Mouse (Mus musculus) forebrain, embryonic 12.5 days (tissue): ENCODE measurements around the gene Casp3. TPM values are rescaled to one million over a fixed set of nuclear protein-coding genes. Genes with fewer than 3 reads are reported as not detected.

Source experiments
- ATAC-seq: fragments of 200-750 bp; cut with Nextera tagmentation; 2 replicates; pipeline ENCODE4 v1.8.0; 2017; ENCODE audit warnings: moderate TSS enrichment; ENCODE audit not compliant: low FRiP score
- H3K27ac ChIP-seq: fragments of 300-500 bp; sonication (generic); 2 replicates; pipeline ENCODE4 v1.5.1; 2016; ENCODE audit warnings: mild to moderate bottlenecking
- H3K27me3 ChIP-seq: fragments of 300-500 bp; sonication (generic); 2 replicates; pipeline ENCODE4 v1.6.1; 2016; ENCODE audit warnings: mild to moderate bottlenecking
- H3K36me3 ChIP-seq: fragments of 300-500 bp; sonication (generic); replicated peaks from 2 replicates; pipeline ENCODE4 v1.6.1; 2016; ENCODE audit warnings: mild to moderate bottlenecking
- H3K4me1 ChIP-seq: fragments of 300-500 bp; sonication (generic); 2 replicates; pipeline ENCODE4 v1.6.1; 2016
- H3K4me2 ChIP-seq: fragments of 300-500 bp; sonication (generic); 2 replicates; pipeline ENCODE4 v1.6.1; 2016; ENCODE audit warnings: mild to moderate bottlenecking, moderate library complexity
- H3K4me3 ChIP-seq: fragments of 300-500 bp; sonication (generic); replicated peaks from 2 replicates; pipeline ENCODE4 v1.5.1; 2016; ENCODE audit warnings: mild to moderate bottlenecking
- H3K9ac ChIP-seq: fragments of 300-500 bp; sonication (generic); 2 replicates; pipeline ENCODE4 v1.6.1; 2016; ENCODE audit warnings: mild to moderate bottlenecking
- H3K9me3 ChIP-seq: fragments of 300-500 bp; sonication (generic); 2 replicates; pipeline ENCODE4 v1.6.1; 2016
- WGBS: fragments of 180-500 bp; shearing (Covaris S2); methylation state at CpG from one replicate; pipeline ENCODE4 v1.1.7; 2016; 5-methylcytosine and 5-hydroxymethylcytosine counted together
- polyA plus RNA-seq: library from polyadenylated mRNA; unstranded; fragments of >200 nt; fragmentation: Nextera tagmentation; extraction: Ambion mirVana; gene quantifications from 2 replicates; pipeline ENCODE4 v1.2.1, GENCODE M21; 2016

The Casp3 gene
- polyA plus RNA-seq, 1 experiment from 2014 or later: 180 TPM

- H3K36me3 ChIP-seq: no peaks in the 10 kb centered on the region
- ATAC-seq: no peak
- no peaks in the 10 kb centered on the region for H3K4me1 ChIP-seq
- H3K9ac ChIP-seq: no peak overlapping the region
- no peaks in the 10 kb centered on the region for H3K9me3 ChIP-seq
- no peaks in the 10 kb centered on the region for H3K27me3 ChIP-seq
- H3K4me2 ChIP-seq: no peak overlapping the region
- H3K27ac ChIP-seq: no peak overlapping the region
- 85% methylated on average over 8 of the region's 8 CpGs for WGBS
- no peak overlapping the region for H3K4me3 ChIP-seq
These were observed 24.0 kb upstream of the Casp3 start for GRCm38 (mm10) chr8:46593067-46593466.

- H3K27ac ChIP-seq: no peak overlapping the region
- ATAC-seq: no peak
- no peak overlapping the region for H3K4me2 ChIP-seq
- H3K4me1 ChIP-seq: no peaks in the 10 kb centered on the region
- WGBS: 84% methylated on average over 2 of the region's 2 CpGs
- H3K36me3 ChIP-seq: no peaks in the 10 kb centered on the region
- H3K27me3 ChIP-seq: no peaks in the 10 kb centered on the region
- H3K4me3 ChIP-seq: no peak overlapping the region
- H3K9ac ChIP-seq: no peak overlapping the region
- no peaks in the 10 kb centered on the region for H3K9me3 ChIP-seq
These were observed 23.3 kb upstream of the Casp3 start for GRCm38 (mm10) chr8:46593772-46594171.

GRCm38 (mm10) chr8:46595593-46595992 lies 21.5 kb upstream of the Casp3 start:
- Histone ChIP-seq H3K27me3 (no peaks in the 10 kb centered on the region), H3K9me3 (no peaks in the 10 kb centered on the region), H3K4me1 (no peaks in the 10 kb centered on the region), H3K9ac (no peak overlapping the region), H3K4me2 (no peak overlapping the region), H3K36me3 (no peaks in the 10 kb centered on the region), H3K4me3 (no peak overlapping the region), H3K27ac (no peak overlapping the region)
- WGBS: 89% methylated on average over 2 of the region's 2 CpGs
- ATAC-seq: no peak

- no peak for ATAC-seq
- no peak overlapping the region for H3K9ac ChIP-seq
- H3K4me1 ChIP-seq: no peaks in the 10 kb centered on the region
- no peaks in the 10 kb centered on the region for H3K27me3 ChIP-seq
- 92% methylated on average over 2 of the region's 2 CpGs for WGBS
- H3K36me3 ChIP-seq: no peaks in the 10 kb centered on the region
- no peak overlapping the region for H3K27ac ChIP-seq
- H3K4me3 ChIP-seq: no peak overlapping the region
- no peak overlapping the region for H3K4me2 ChIP-seq
- no peaks in the 10 kb centered on the region for H3K9me3 ChIP-seq
These were observed 20.6 kb upstream of the Casp3 start for GRCm38 (mm10) chr8:46596530-46596929.

GRCm38 (mm10) chr8:46597411-46597810 lies 19.7 kb upstream of the Casp3 start:
- no peak for ATAC-seq
- 81% methylated on average over 2 of the region's 2 CpGs for WGBS

GRCm38 (mm10) chr8:46598114-46598513 lies 19.0 kb upstream of the Casp3 start:
- WGBS: 87% methylated on average over 2 of the region's 2 CpGs
- H3K27ac ChIP-seq: no peak overlapping the region
- H3K4me1 ChIP-seq: no peaks in the 10 kb centered on the region
- no peaks in the 10 kb centered on the region for H3K9me3 ChIP-seq
- no peak overlapping the region for H3K9ac ChIP-seq
- H3K27me3 ChIP-seq: no peaks in the 10 kb centered on the region
- ATAC-seq: no peak
- no peak overlapping the region for H3K4me2 ChIP-seq
- H3K36me3 ChIP-seq: no peaks in the 10 kb centered on the region
- H3K4me3 ChIP-seq: no peak overlapping the region

More at GRCm38 (mm10) chr8:46597411-46597810, 19.7 kb upstream of the Casp3 start:
- Histone ChIP-seq H3K4me2 (no peak overlapping the region), H3K4me3 (no peak overlapping the region), H3K4me1 (no peaks in the 10 kb centered on the region), H3K9me3 (no peaks in the 10 kb centered on the region), H3K9ac (no peak overlapping the region), H3K27me3 (no peaks in the 10 kb centered on the region), H3K27ac (no peak overlapping the region), H3K36me3 (no peaks in the 10 kb centered on the region)

GRCm38 (mm10) chr8:46598753-46599152 lies 18.3 kb upstream of the Casp3 start:
- WGBS: 94% methylated on average over 5 of the region's 5 CpGs
- H3K27ac ChIP-seq: no peak overlapping the region
- H3K36me3 ChIP-seq: no peaks in the 10 kb centered on the region
- H3K9ac ChIP-seq: no peak overlapping the region
- H3K9me3 ChIP-seq: no peaks in the 10 kb centered on the region
- H3K4me2 ChIP-seq: no peak overlapping the region
- no peak overlapping the region for H3K4me3 ChIP-seq
- no peaks in the 10 kb centered on the region for H3K4me1 ChIP-seq
- no peaks in the 10 kb centered on the region for H3K27me3 ChIP-seq
- ATAC-seq: no peak

GRCm38 (mm10) chr8:46599314-46599904 lies 17.7 kb upstream of the Casp3 start:
- Histone ChIP-seq H3K9me3 (no peaks in the 10 kb centered on the region), H3K4me3 (no peak overlapping the region), H3K9ac (no peak overlapping the region), H3K36me3 (no peaks in the 10 kb centered on the region), H3K27ac (no peak overlapping the region), H3K27me3 (no peaks in the 10 kb centered on the region), H3K4me2 (no peak overlapping the region), H3K4me1 (no peaks in the 10 kb centered on the region)
- ATAC-seq: no peak
- WGBS: 93% methylated on average over 7 of the region's 7 CpGs

GRCm38 (mm10) chr8:46600959-46601707 lies 16.0 kb upstream of the Casp3 start:
- Histone ChIP-seq H3K9me3 (no peaks in the 10 kb centered on the region), H3K4me2 (no peak overlapping the region), H3K36me3 (no peaks in the 10 kb centered on the region), H3K27me3 (no peaks in the 10 kb centered on the region), H3K4me3 (no peak overlapping the region), H3K9ac (no peak overlapping the region), H3K4me1 (no peaks in the 10 kb centered on the region), H3K27ac (no peak overlapping the region)
- ATAC-seq: no peak
- WGBS: 77% methylated on average over 10 of the region's 10 CpGs

GRCm38 (mm10) chr8:46603587-46603986 lies 13.5 kb upstream of the Casp3 start:
- Histone ChIP-seq H3K4me3 (no peak overlapping the region), H3K9me3 (no peaks in the 10 kb centered on the region), H3K4me1 (no peaks in the 10 kb centered on the region), H3K36me3 (no peaks in the 10 kb centered on the region), H3K9ac (no peak overlapping the region), H3K4me2 (no peak overlapping the region), H3K27ac (no peak overlapping the region), H3K27me3 (no peaks in the 10 kb centered on the region)
- 87% methylated on average over 5 of the region's 5 CpGs for WGBS
- ATAC-seq: no peak

GRCm38 (mm10) chr8:46606930-46607329 lies 10.2 kb upstream of the Casp3 start:
- Histone ChIP-seq H3K4me1 (no peaks in the 10 kb centered on the region), H3K36me3 (0 out of 2 replicates have a peak, but pooled peaks cover 2% of the 10 kb centered on the region), H3K9me3 (no peaks in the 10 kb centered on the region), H3K9ac (no peak overlapping the region), H3K27me3 (no peaks in the 10 kb centered on the region), H3K4me3 (no peak overlapping the region), H3K27ac (no peak overlapping the region), H3K4me2 (no peak overlapping the region)
- 90% methylated on average over 1 of the region's 1 CpGs for WGBS
- no peak for ATAC-seq

GRCm38 (mm10) chr8:46611557-46611956 lies 5.5 kb upstream of the Casp3 start:
- Histone ChIP-seq H3K9ac (no peak overlapping the region), H3K4me2 (no peak overlapping the region), H3K4me1 (peaks cover 3% of the 10 kb centered on the region; the same call in 1 of the 2 replicates), H3K4me3 (no peak overlapping the region), H3K27me3 (no peaks in the 10 kb centered on the region), H3K27ac (no peak overlapping the region), H3K9me3 (no peaks in the 10 kb centered on the region), H3K36me3 (0 out of 2 replicates have a peak, but pooled peaks cover 2% of the 10 kb centered on the region)
- WGBS: 93% methylated on average over 8 of the region's 8 CpGs
- no peak for ATAC-seq

GRCm38 (mm10) chr8:46612913-46613312 lies 4.2 kb upstream of the Casp3 start:
- Histone ChIP-seq H3K36me3 (0 out of 2 replicates have a peak, but pooled peaks cover 2% of the 10 kb centered on the region), H3K27ac (no peak overlapping the region), H3K4me2 (no peak overlapping the region), H3K27me3 (no peaks in the 10 kb centered on the region), H3K9me3 (no peaks in the 10 kb centered on the region), H3K9ac (no peak overlapping the region), H3K4me3 (no peak overlapping the region), H3K4me1 (peaks cover 5% of the 10 kb centered on the region; the same call in 1 of the 2 replicates)
- 84% methylated on average over 4 of the region's 4 CpGs for WGBS
- ATAC-seq: no peak
